Mouse (Mus musculus) induced T-regulatory cell, adult 2 months (primary cell): ENCODE measurements around the gene Rab10.
"Not testable (repeated sequence)": the region's sequence is repeated elsewhere in the genome, so short reads cannot be mapped to it uniquely, and the experiment has no call there.

Experiments used
- DNase-seq: peaks from one replicate; pipeline ENCODE4 v3.0.0-alpha.2; 2012; ENCODE audit warnings: low read depth

Rab10 gene

GRCm38 (mm10) chr12:3309391-3310320 is at the start of gene Rab10:
Gene Rab10 (minus strand): TSS chr12:3309969.
- DNase-seq, result peak; percentile 99

GRCm38 (mm10) chr12:3359302-3359701 is 49.5 kb upstream of the Rab10 start:
- DNase-seq, result peak; percentile 91

GRCm38 (mm10) chr12:3356824-3357223 is 47.1 kb upstream of the Rab10 start:
- DNase-seq, result peak; percentile 77

GRCm38 (mm10) chr12:3355068-3355467 is 45.3 kb upstream of the Rab10 start:
- no peak for DNase-seq

GRCm38 (mm10) chr12:3352216-3352615 is 42.4 kb upstream of the Rab10 start:
- DNase-seq, result no peak

- no peak for DNase-seq
These were observed 40.4 kb upstream of the Rab10 start for GRCm38 (mm10) chr12:3350136-3350535.

GRCm38 (mm10) chr12:3349387-3349786 is 39.6 kb upstream of the Rab10 start:
- DNase-seq, result no peak

- no peak for DNase-seq
These were observed 37.9 kb upstream of the Rab10 start for GRCm38 (mm10) chr12:3347682-3348081.

GRCm38 (mm10) chr12:3345038-3345437 is 35.3 kb upstream of the Rab10 start:
- DNase-seq, result no peak

- DNase-seq, result no peak
These were observed 34.4 kb upstream of the Rab10 start for GRCm38 (mm10) chr12:3344155-3344554.

GRCm38 (mm10) chr12:3338931-3339330 is 29.2 kb upstream of the Rab10 start:
- peak; percentile 89 for DNase-seq

GRCm38 (mm10) chr12:3329677-3330076 is 19.9 kb upstream of the Rab10 start:
- DNase-seq, result no peak

GRCm38 (mm10) chr12:3325232-3325631 is 15.5 kb upstream of the Rab10 start:
- no peak for DNase-seq

GRCm38 (mm10) chr12:3323241-3323640 is 13.5 kb upstream of the Rab10 start:
- DNase-seq, result no peak

GRCm38 (mm10) chr12:3319377-3319776 is 9.6 kb upstream of the Rab10 start:
- no peak for DNase-seq

- DNase-seq, result no peak
These were observed 7.2 kb upstream of the Rab10 start for GRCm38 (mm10) chr12:3316937-3317336.

- no peak for DNase-seq
These were observed 6.3 kb upstream of the Rab10 start for GRCm38 (mm10) chr12:3316083-3316482.

- DNase-seq, result no peak
These were observed 3.1 kb upstream of the Rab10 start for GRCm38 (mm10) chr12:3312886-3313285.

GRCm38 (mm10) chr12:3310321-3310692 is 538 bp upstream of the Rab10 start:
- no peak for DNase-seq

- DNase-seq, result peak; percentile 65
These were observed 1.1 kb downstream of the Rab10 start for GRCm38 (mm10) chr12:3308541-3309241.

GRCm38 (mm10) chr12:3307587-3307986 is 2.2 kb downstream of the Rab10 start:
- DNase-seq, result peak; percentile 30

- peak; percentile 23 for DNase-seq
These were observed 4.5 kb downstream of the Rab10 start for GRCm38 (mm10) chr12:3305238-3305637.

GRCm38 (mm10) chr12:3297622-3298021 is 12.1 kb downstream of the Rab10 start:
- DNase-seq, result not testable (repeated sequence)
